Mouse (Mus musculus): Measurements from ENCODE around the gene Col13a1. TPM values are rescaled to one million over a fixed set of nuclear protein-coding genes. Genes with fewer than 3 reads are reported as not detected.

Col13a1 gene
- polyA plus RNA-seq, 1 experiment from 2014 or later, result 0.31 TPM

DNA sequence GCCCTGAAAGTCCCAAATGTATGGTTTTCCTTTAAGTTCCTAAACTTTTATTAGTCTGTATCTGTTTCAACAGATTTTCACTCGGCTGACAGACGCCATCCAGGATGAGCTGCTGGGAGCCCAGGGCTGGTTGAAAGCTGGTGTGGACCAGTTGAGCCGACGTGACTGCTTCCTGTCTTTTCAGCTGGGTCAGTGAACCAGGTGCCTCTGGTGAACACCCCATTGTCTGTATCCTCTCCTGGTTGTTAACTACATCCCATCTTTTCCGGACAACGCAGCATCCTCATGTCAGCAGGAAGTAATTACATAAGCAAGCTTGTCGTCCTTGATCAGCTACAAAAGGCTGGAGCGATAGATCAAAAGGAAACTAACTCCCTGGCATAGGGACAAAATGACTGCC is 185.9 kb downstream of the Col13a1 start:
- Histone ChIP-seq H3K36me3 (ENCODE audit: control insufficient read depth, insufficient read depth, low read length) (no peaks in the 10 kb centered on the region), H3K4me2 (ENCODE audit: low read depth, low read length) (no peak overlapping the region), H3K27me3 (ENCODE audit: control insufficient read depth, insufficient read depth, low read length) (no peaks in the 10 kb centered on the region), H3K9me3 (ENCODE audit: control insufficient read depth, low read length) (no peaks in the 10 kb centered on the region), H3K4me1 (ENCODE audit: control insufficient read depth, insufficient read depth, low read length) (no peaks in the 10 kb centered on the region), H3K9ac (replicated peaks; ENCODE audit: low read depth, low read length) (no peak overlapping the region), H3K4me3 (ENCODE audit: low read depth, low read length) (no peak overlapping the region), H3K27ac (ENCODE audit: low read depth, low read length) (no peak overlapping the region)
- ATAC-seq (ENCODE audit: low read depth), result no peak
- WGBS, result 50% methylated on average over 8 of the region's 8 CpGs

DNA sequence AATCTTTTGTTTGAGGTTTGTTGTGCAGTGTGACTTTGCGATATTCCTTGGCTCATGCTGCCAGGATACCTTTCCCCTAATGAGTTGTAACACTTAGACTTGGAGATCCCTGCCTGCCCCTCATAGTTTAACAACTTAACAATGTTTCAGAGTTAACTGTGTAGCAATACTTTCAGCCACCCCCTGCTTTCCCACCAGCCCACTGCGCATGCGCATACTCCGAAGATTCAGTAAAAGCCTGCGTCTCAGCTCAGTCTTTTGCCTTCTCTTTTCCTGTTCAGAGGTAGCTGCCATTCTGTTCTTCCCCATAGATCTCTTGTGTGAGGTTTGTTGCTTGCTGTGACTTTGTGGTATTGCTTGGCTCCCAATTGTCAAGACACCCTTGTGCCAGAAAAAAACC is 190.4 kb downstream of the Col13a1 start:
- 95% methylated on average over 5 of the region's 5 CpGs for WGBS

More for the DNA sequence above, 190.4 kb downstream of the Col13a1 start:
- Histone ChIP-seq H3K4me2 (ENCODE audit: low read depth, low read length) (no peak overlapping the region), H3K9me3 (ENCODE audit: control insufficient read depth, low read length) (no peaks in the 10 kb centered on the region), H3K36me3 (ENCODE audit: control insufficient read depth, insufficient read depth, low read length) (no peaks in the 10 kb centered on the region), H3K27ac (ENCODE audit: low read depth, low read length) (no peak overlapping the region), H3K4me1 (ENCODE audit: control insufficient read depth, insufficient read depth, low read length) (peaks cover 7% of the 10 kb centered on the region; the same call in 1 of the 2 replicates), H3K27me3 (ENCODE audit: control insufficient read depth, insufficient read depth, low read length) (no peaks in the 10 kb centered on the region), H3K4me3 (ENCODE audit: low read depth, low read length) (no peak overlapping the region), H3K9ac (replicated peaks; ENCODE audit: low read depth, low read length) (no peak overlapping the region)
- no peak for ATAC-seq (ENCODE audit: low read depth)

Other genes with a start within 250 kb of the Col13a1 start
- 203 and 238 TPM in 2 replicates for gene H2afy2, start 195.0 kb downstream of the Col13a1 start, polyA plus RNA-seq (2014; fragmentation: Nextera tagmentation; extraction: Ambion mirVana)
- gene Neurog3, start 154.0 kb upstream of the Col13a1 start, polyA plus RNA-seq (2014; fragmentation: Nextera tagmentation; extraction: Ambion mirVana), result 0.16 and 0.68 TPM in 2 replicates
- gene Fam241b, start 164.8 kb upstream of the Col13a1 start, polyA plus RNA-seq (2014; fragmentation: Nextera tagmentation; extraction: Ambion mirVana), result 32.5 and 44.7 TPM in 2 replicates

Data from neural tube, embryonic 14.5 days (tissue).